Mouse (Mus musculus): ENCODE measurements at regions not wholly inside any gene's neighbourhood (a gene's known extent, or its start where the extent isn't known, plus 50 kb on each side); places are given as distances from the start of the nearest gene placed in this dataset.

DNA sequence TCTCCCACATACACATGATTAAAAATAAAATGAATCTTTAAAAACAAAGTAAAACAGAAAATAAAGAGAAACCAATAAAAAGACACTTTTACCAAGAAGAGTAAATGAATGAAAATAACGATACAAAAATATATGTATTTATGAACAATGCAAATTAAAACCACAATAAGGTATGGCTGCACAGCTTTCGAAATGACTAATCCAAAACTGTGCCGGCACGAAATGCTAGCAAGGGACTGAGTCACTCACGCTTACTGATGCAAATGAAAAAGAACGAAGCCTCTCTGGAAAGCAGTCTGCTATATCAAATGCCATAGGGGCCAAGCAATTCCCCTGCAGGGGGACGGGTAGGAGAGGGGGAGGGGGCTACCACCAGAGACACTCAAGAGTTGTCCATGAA lies 704.0 kb downstream of the 4930447A16Rik start:
- no peaks in the 10 kb centered on the region for H3K27me3 ChIP-seq (ENCODE audit: control insufficient read depth, insufficient read depth, low read length)
- H3K4me3 ChIP-seq (ENCODE audit: insufficient read depth in 1 of 2, low read depth in 2 of 2, low read length in 2 of 2): no peak overlapping the region
- no peaks in the 10 kb centered on the region for H3K9me3 ChIP-seq (ENCODE audit: control insufficient read depth, low read length)
- H3K27ac ChIP-seq: no peak overlapping the region
- H3K4me2 ChIP-seq (ENCODE audit: low read depth): no peak overlapping the region
- TF ChIP-seq CTCF (IDR thresholded peaks at IDR 0.05; ENCODE audit: low read depth): no peak
- no peak for TF ChIP-seq EP300 (IDR thresholded peaks at IDR 0.05; ENCODE audit: low read depth)
- H3K9ac ChIP-seq (replicated peaks): no peak overlapping the region
- no peak for ATAC-seq (ENCODE audit: insufficient read depth)
- no peak for DNase-seq (ENCODE audit: low read depth in 3 of 3, low spot score in 3 of 3)
- 81% methylated on average over 7 of the region's 7 CpGs for WGBS (ENCODE audit: insufficient replicate concordance)
- peaks cover 0 to 12% of the 10 kb centered on the region in 2 experiments; a peak in 3 of 4 replicates for H3K4me1 ChIP-seq (replicated peaks; ENCODE audit: control insufficient read depth in 2 of 2, insufficient read depth in 2 of 2, low read length in 1 of 2)
- no peaks in the 10 kb centered on the region for H3K36me3 ChIP-seq (replicated peaks; ENCODE audit: control insufficient read depth, insufficient read depth, low read depth)

DNA sequence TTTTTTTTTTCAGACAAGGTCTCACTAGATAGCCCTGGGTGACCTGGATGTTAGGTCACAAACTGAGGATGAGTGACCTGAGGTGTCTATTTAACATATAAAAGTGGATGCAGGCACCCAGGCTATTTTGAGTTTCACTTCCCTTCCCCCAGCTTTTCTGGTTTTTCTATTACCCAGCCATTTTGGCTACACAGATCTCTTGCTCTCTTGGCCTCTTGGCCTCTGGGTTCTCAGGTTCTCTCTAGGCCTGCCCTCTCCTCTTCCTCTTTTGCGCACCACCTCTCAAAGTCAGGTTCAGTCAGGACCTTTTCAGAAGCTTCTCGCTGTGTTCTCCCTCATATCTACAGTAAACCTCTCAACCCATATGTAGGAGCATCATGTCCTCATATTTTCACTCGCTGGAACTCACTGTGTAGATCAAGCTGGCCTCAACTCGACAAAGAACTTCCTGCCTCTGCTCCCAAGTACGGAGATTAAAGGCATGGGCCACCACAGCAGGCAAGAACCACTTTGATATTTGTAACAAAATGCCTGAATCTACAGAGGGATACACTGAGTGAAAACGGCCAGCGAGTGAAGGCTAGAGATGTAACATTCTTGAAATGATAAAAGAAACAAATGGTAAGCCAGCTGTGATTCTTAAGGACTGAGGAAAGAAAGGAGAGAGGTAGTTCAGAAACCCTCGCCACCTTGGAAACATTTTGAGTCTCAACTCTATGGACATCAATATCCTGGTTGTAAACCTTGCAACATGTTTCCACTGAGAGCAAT lies 704.7 kb downstream of the 4930447A16Rik start:
- TF ChIP-seq CTCF (IDR thresholded peaks at IDR 0.05; ENCODE audit: low read depth): no peak
- no peak for TF ChIP-seq EP300 (IDR thresholded peaks at IDR 0.05; ENCODE audit: low read depth)
- H3K4me3 ChIP-seq (ENCODE audit: insufficient read depth in 1 of 2, low read depth in 2 of 2, low read length in 2 of 2): no peak overlapping the region
- H3K27ac ChIP-seq: no peak overlapping the region
- H3K9ac ChIP-seq (replicated peaks): no peak overlapping the region
- H3K9me3 ChIP-seq (ENCODE audit: control insufficient read depth, low read length): no peaks in the 10 kb centered on the region
- ATAC-seq (ENCODE audit: insufficient read depth) (no peak), DNase-seq (ENCODE audit: low read depth in 3 of 3, low spot score in 3 of 3) (no peak)
- H3K4me2 ChIP-seq (ENCODE audit: low read depth): no peak overlapping the region
- H3K4me1 ChIP-seq (replicated peaks; ENCODE audit: control insufficient read depth in 2 of 2, insufficient read depth in 2 of 2, low read length in 1 of 2): peaks cover 0 to 12% of the 10 kb centered on the region in 2 experiments; a peak in 3 of 4 replicates
- H3K27me3 ChIP-seq (ENCODE audit: control insufficient read depth, insufficient read depth, low read length): no peaks in the 10 kb centered on the region
- 54% methylated on average over 8 of the region's 8 CpGs for WGBS (ENCODE audit: insufficient replicate concordance)
- no peaks in the 10 kb centered on the region for H3K36me3 ChIP-seq (replicated peaks; ENCODE audit: control insufficient read depth, insufficient read depth, low read depth)

DNA sequence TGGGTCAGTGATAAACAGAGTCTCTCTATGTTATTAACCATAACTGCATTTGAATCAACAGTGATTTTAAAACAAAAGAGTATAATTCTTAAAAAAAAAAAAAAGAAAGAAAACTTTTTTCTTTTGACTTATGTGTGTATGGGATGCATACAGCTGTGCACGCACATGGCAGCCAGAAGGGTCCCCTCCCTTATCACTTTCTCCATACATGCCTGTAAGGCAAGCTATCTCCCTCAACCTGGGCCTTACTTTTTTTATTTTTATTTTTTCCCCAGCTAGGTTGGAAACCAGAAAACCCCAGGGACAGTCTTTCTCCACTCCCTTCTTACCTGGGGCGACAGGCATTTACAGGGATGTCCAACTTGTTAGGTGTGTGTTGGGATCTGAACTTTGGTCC lies 705.3 kb downstream of the 4930447A16Rik start:
- DNase-seq (ENCODE audit: low read depth in 3 of 3, low spot score in 3 of 3) (peak in 2 of 3 experiments; percentile 4 to 15), ATAC-seq (ENCODE audit: insufficient read depth) (peak; percentile 63; the same call in 1 of the 2 replicates)
- no peak overlapping the region for H3K4me3 ChIP-seq (ENCODE audit: insufficient read depth in 1 of 2, low read depth in 2 of 2, low read length in 2 of 2)
- TF ChIP-seq EP300 (IDR thresholded peaks at IDR 0.05; ENCODE audit: low read depth) (peak; percentile 52), CTCF (IDR thresholded peaks at IDR 0.05; ENCODE audit: low read depth) (no peak)
- H3K9ac ChIP-seq (replicated peaks): no peak overlapping the region
- H3K4me2 ChIP-seq (ENCODE audit: low read depth): no peak overlapping the region
- 51% methylated on average over 2 of the region's 2 CpGs for WGBS (ENCODE audit: insufficient replicate concordance)
- H3K9me3 ChIP-seq (ENCODE audit: control insufficient read depth, low read length): no peaks in the 10 kb centered on the region
- H3K36me3 ChIP-seq (replicated peaks; ENCODE audit: control insufficient read depth, insufficient read depth, low read depth): no peaks in the 10 kb centered on the region
- no peaks in the 10 kb centered on the region for H3K27me3 ChIP-seq (ENCODE audit: control insufficient read depth, insufficient read depth, low read length)
- H3K27ac ChIP-seq: no peak overlapping the region
- H3K4me1 ChIP-seq (replicated peaks; ENCODE audit: control insufficient read depth in 2 of 2, insufficient read depth in 2 of 2, low read length in 1 of 2): peaks cover 0 to 12% of the 10 kb centered on the region in 2 experiments; a peak in 3 of 4 replicates

DNA sequence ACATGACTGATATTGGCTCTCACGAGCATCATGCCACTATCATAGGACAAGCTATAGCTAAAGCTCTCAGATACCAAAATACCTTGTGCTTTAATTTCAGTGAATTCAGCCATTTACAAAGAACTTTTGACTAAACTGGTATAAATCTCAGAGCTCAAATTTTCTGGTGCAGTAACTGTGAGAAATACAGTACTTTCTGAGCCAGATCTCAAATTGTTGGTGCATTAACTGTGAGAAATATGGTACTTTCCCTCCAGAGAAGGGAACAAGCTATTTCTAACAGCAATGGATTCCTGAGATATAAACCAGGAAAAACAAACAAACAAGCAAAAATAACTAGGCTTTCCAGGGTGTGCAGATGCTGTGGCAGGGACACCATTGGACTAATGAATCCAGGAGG lies 714.3 kb downstream of the 4930447A16Rik start:
- ATAC-seq (ENCODE audit: insufficient read depth) (no peak), DNase-seq (ENCODE audit: low read depth in 3 of 3, low spot score in 3 of 3) (no peak)
- Histone ChIP-seq H3K27me3 (ENCODE audit: control insufficient read depth, insufficient read depth, low read length) (no peaks in the 10 kb centered on the region), H3K9me3 (ENCODE audit: control insufficient read depth, low read length) (no peaks in the 10 kb centered on the region), H3K9ac (replicated peaks) (no peak overlapping the region), H3K4me1 (replicated peaks; ENCODE audit: control insufficient read depth in 2 of 2, insufficient read depth in 2 of 2, low read length in 1 of 2) (peaks cover 14 to 16% of the 10 kb centered on the region in 2 experiments), H3K4me2 (ENCODE audit: low read depth) (no peak overlapping the region), H3K36me3 (replicated peaks; ENCODE audit: control insufficient read depth, insufficient read depth, low read depth) (no peaks in the 10 kb centered on the region), H3K27ac (no peak overlapping the region), H3K4me3 (ENCODE audit: insufficient read depth in 1 of 2, low read depth in 2 of 2, low read length in 2 of 2) (no peak overlapping the region)
- TF ChIP-seq CTCF (IDR thresholded peaks at IDR 0.05; ENCODE audit: low read depth): no peak
- TF ChIP-seq EP300 (IDR thresholded peaks at IDR 0.05; ENCODE audit: low read depth): no peak
- WGBS (ENCODE audit: insufficient replicate concordance): 56% methylated on average over 1 of the region's 1 CpGs

DNA sequence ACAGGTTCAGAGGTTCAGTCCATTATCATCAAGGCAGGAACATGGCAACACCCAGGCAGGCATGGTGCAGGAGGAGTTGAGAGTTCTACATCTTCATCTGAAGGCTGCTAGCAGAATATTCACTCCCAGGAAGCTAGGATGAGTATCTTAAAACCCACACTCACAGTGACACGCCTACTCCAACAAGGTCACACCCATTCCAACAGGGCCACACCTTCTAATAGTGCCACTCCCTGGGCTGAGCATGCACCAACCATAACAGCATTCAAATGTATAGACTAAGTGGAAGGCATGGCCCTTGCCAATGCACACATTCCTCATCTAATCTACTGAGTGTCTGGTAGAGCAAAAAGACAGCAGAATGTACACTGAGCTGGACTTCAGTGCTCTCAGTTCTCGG lies 718.1 kb downstream of the 4930447A16Rik start:
- H3K4me3 ChIP-seq (ENCODE audit: insufficient read depth in 1 of 2, low read depth in 2 of 2, low read length in 2 of 2): no peak overlapping the region
- H3K27ac ChIP-seq: peak overlapping the region; percentile 63

More for the DNA sequence above, 718.1 kb downstream of the 4930447A16Rik start:
- Histone ChIP-seq H3K27me3 (ENCODE audit: control insufficient read depth, insufficient read depth, low read length) (no peaks in the 10 kb centered on the region), H3K4me2 (ENCODE audit: low read depth) (peak overlapping the region; percentile 44), H3K9ac (replicated peaks) (no peak overlapping the region), H3K4me1 (replicated peaks; ENCODE audit: control insufficient read depth in 2 of 2, insufficient read depth in 2 of 2, low read length in 1 of 2) (peaks cover 14 to 25% of the 10 kb centered on the region in 2 experiments), H3K36me3 (replicated peaks; ENCODE audit: control insufficient read depth, insufficient read depth, low read depth) (no peaks in the 10 kb centered on the region), H3K9me3 (ENCODE audit: control insufficient read depth, low read length) (no peaks in the 10 kb centered on the region)
- peak; percentile 95 for ATAC-seq (ENCODE audit: insufficient read depth)
- WGBS (ENCODE audit: insufficient replicate concordance): 33% methylated on average over 2 of the region's 2 CpGs
- peak; percentile 24 to 58 (median 49) for DNase-seq (ENCODE audit: low read depth in 3 of 3, low spot score in 3 of 3)
- TF ChIP-seq CTCF (IDR thresholded peaks at IDR 0.05; ENCODE audit: low read depth): no peak
- TF ChIP-seq EP300 (IDR thresholded peaks at IDR 0.05; ENCODE audit: low read depth): no peak
